In genomic region chr11:90259071-90259470, GRCm38 (mm10) we compare ENCODE assay signal across 13 mouse cellular contexts. TPM values are rescaled to one million over a fixed set of nuclear protein-coding genes. Genes with fewer than 3 reads are reported as not detected.
DNase-seq lines count a peak whose midpoint lies in the region; ATAC-seq lines count a peak whose summit lies in the region.
"Had no signal": no experiment of that assay in that cellular context is flagged by ENCODE, and none has a peak within 500 bp of the region (broad histone marks: within the 10 kb centered on the region; RNA-seq: fewer than 3 reads in every experiment).

No protein-coding gene starts in this region.

- no peaks in the 10 kb centered on the region for H3K36me3 ChIP-seq in embryonic facial prominence, embryonic 11.5 days (replicated peaks; ENCODE audit: control insufficient read depth, insufficient read depth, low read depth, low read length)
- peaks cover 67% of the 10 kb centered on the region for H3K36me3 ChIP-seq in embryonic facial prominence, embryonic 10.5 days (replicated peaks)

- H3K27ac ChIP-seq in embryonic facial prominence, embryonic 11.5 days (replicated peaks; ENCODE audit: low read depth, low read length), result no peak overlapping the region
- H3K27ac ChIP-seq in embryonic facial prominence, embryonic 10.5 days (replicated peaks), result no peak overlapping the region
- H3K27ac ChIP-seq: forebrain, embryonic 12.5 days had no signal

- WGBS in embryonic facial prominence, embryonic 11.5 days, result 33% methylated on average over 4 of the region's 4 CpGs
- 42% methylated on average over 4 of the region's 4 CpGs for WGBS in embryonic facial prominence, embryonic 10.5 days

- DNase-seq in embryonic facial prominence, embryonic 11.5 days (ENCODE audit: low spot score), result peak; percentile 34
- no peak for DNase-seq in embryonic facial prominence, embryonic 10.5 days (ENCODE audit: low spot score)
- peak; percentile 33 for DNase-seq in kidney, postnatal 14 days
- DNase-seq in kidney, postnatal 10 days, result no peak
- DNase-seq in fat pad, adult 2 months (ENCODE audit: extremely low read depth, low read depth, low spot score), result peak; percentile 86
- peak; percentile 84 for DNase-seq in lung, postnatal 25 days (ENCODE audit: low spot score)
- no peak for DNase-seq in spleen, postnatal 10 days (ENCODE audit: low spot score in 2 of 2)
- DNase-seq in layer of hippocampus, adult 8-10 months (ENCODE audit: low spot score in 2 of 2), result no peak
- DNase-seq: B cell, adult 2 months; retina, postnatal 1 day had no signal

- no peak; the same call in 1 of the 2 replicates for ATAC-seq in embryonic facial prominence, embryonic 11.5 days (replicated peaks; ENCODE audit: insufficient number of reproducible peaks, low FRiP score, low TSS enrichment, low read depth)
- ATAC-seq: inflammation-experienced regulatory T-cells, adult 6 months had no signal

- no peaks in the 10 kb centered on the region for H3K27me3 ChIP-seq in embryonic facial prominence, embryonic 11.5 days (ENCODE audit: control insufficient read depth, insufficient read depth, low read length)
- H3K27me3 ChIP-seq in embryonic facial prominence, embryonic 10.5 days (replicated peaks; ENCODE audit: low read depth, poor library complexity, severe bottlenecking), result no peaks in the 10 kb centered on the region
- H3K27me3 ChIP-seq: forebrain, embryonic 12.5 days; megakaryocyte, embryonic 14.5 days had no signal

- H3K9ac ChIP-seq in embryonic facial prominence, embryonic 11.5 days (replicated peaks; ENCODE audit: low read length), result no peak overlapping the region
- H3K9ac ChIP-seq: forebrain, embryonic 12.5 days had no signal

- H3K4me1 ChIP-seq in embryonic facial prominence, embryonic 11.5 days (ENCODE audit: control insufficient read depth, insufficient read depth, low read length), result no peaks in the 10 kb centered on the region; the same call in 1 of the 2 replicates
- H3K4me1 ChIP-seq in embryonic facial prominence, embryonic 10.5 days, result peaks cover 30% of the 10 kb centered on the region

- no peak overlapping the region for H3K4me2 ChIP-seq in embryonic facial prominence, embryonic 11.5 days (ENCODE audit: low read depth, low read length)
- H3K4me2 ChIP-seq: forebrain, embryonic 12.5 days had no signal

- H3K4me3 ChIP-seq in embryonic facial prominence, embryonic 11.5 days (ENCODE audit: low read depth, low read length), result no peak overlapping the region
- no peak overlapping the region for H3K4me3 ChIP-seq in embryonic facial prominence, embryonic 10.5 days
- H3K4me3 ChIP-seq: forebrain, embryonic 12.5 days; megakaryocyte, embryonic 14.5 days had no signal

- H3K9me3 ChIP-seq in embryonic facial prominence, embryonic 11.5 days (replicated peaks; ENCODE audit: control insufficient read depth, low read length), result no peaks in the 10 kb centered on the region
- no peaks in the 10 kb centered on the region for H3K9me3 ChIP-seq in embryonic facial prominence, embryonic 10.5 days
- H3K9me3 ChIP-seq: forebrain, embryonic 12.5 days had no signal

RNA-seq across cellular contexts. Expression of gene Mmd, which starts 9.8 kb away (rescaled TPM):
- 45.2 and 46.3 TPM in 2 replicates for polyA plus RNA-seq in embryonic facial prominence, embryonic 11.5 days (2014; fragmentation: Nextera tagmentation; extraction: Ambion mirVana)
- 44.6 and 45.1 TPM in 2 replicates for polyA plus RNA-seq in embryonic facial prominence, embryonic 10.5 days (2016; fragmentation: Nextera tagmentation; extraction: Ambion mirVana)
- total RNA-seq in layer of hippocampus, adult 8-10 months (2022), result 100 to 1,000 TPM; 293 to 382 (median 331) TPM

Comparison
In these comparisons a context has a peak if more than half of its experiments do, and no peak if none do; other contexts are left out.
1. DNase-seq: peak in embryonic facial prominence, embryonic 11.5 days (single experiment), kidney, postnatal 14 days (single experiment), fat pad, adult 2 months (single experiment) and lung, postnatal 25 days (single experiment); none in embryonic facial prominence, embryonic 10.5 days (single experiment), kidney, postnatal 10 days (single experiment), spleen, postnatal 10 days (0 of 2) and layer of hippocampus, adult 8-10 months (0 of 2).